Mouse (Mus musculus): Measurements from ENCODE around the gene Kif13a. TPM values are rescaled to one million over a fixed set of nuclear protein-coding genes. Genes with fewer than 3 reads are reported as not detected.

The Kif13a gene
- total RNA-seq (2021), result 10 to 100 TPM; 17.8 to 19.0 TPM

- peak; percentile 88 to 89 for DNase-seq
These were observed at the start of gene Kif13a for GRCm38 (mm10) chr13:46929719-46930658. TSS of gene Kif13a (minus strand) at chr13:46929867.

- DNase-seq, result no peak
These were observed 46.9 kb upstream of the Kif13a start for GRCm38 (mm10) chr13:46976532-46976931.

GRCm38 (mm10) chr13:46975930-46976329, 46.3 kb upstream of the Kif13a start:
- no peak for DNase-seq

GRCm38 (mm10) chr13:46975031-46975551, 45.4 kb upstream of the Kif13a start:
- DNase-seq, result no peak

- no peak for DNase-seq
These were observed 40.7 kb upstream of the Kif13a start for GRCm38 (mm10) chr13:46970286-46970945.

GRCm38 (mm10) chr13:46968626-46969025, 39.0 kb upstream of the Kif13a start:
- DNase-seq, result no peak

- no peak for DNase-seq
These were observed 37.6 kb upstream of the Kif13a start for GRCm38 (mm10) chr13:46967308-46967707.

GRCm38 (mm10) chr13:46960878-46961474, 31.3 kb upstream of the Kif13a start:
- DNase-seq, result no peak

GRCm38 (mm10) chr13:46959139-46959538, 29.5 kb upstream of the Kif13a start:
- no peak for DNase-seq

- DNase-seq, result no peak
These were observed 21.5 kb upstream of the Kif13a start for GRCm38 (mm10) chr13:46951212-46951611.

GRCm38 (mm10) chr13:46949741-46950140, 20.1 kb upstream of the Kif13a start:
- DNase-seq, result no peak

GRCm38 (mm10) chr13:46948027-46948426, 18.4 kb upstream of the Kif13a start:
- DNase-seq, result no peak

GRCm38 (mm10) chr13:46946041-46946440, 16.4 kb upstream of the Kif13a start:
- no peak for DNase-seq

- DNase-seq, result no peak
These were observed 15.6 kb upstream of the Kif13a start for GRCm38 (mm10) chr13:46945256-46945655.

GRCm38 (mm10) chr13:46943294-46943693, 13.6 kb upstream of the Kif13a start:
- no peak for DNase-seq

GRCm38 (mm10) chr13:46934116-46934515, 4.4 kb upstream of the Kif13a start:
- no peak for DNase-seq

- no peak for DNase-seq
These were observed 3.2 kb upstream of the Kif13a start for GRCm38 (mm10) chr13:46932846-46933245.

GRCm38 (mm10) chr13:46932049-46932448, 2.4 kb upstream of the Kif13a start:
- DNase-seq, result no peak

GRCm38 (mm10) chr13:46930659-46931046, 986 bp upstream of the Kif13a start:
- no peak for DNase-seq

- DNase-seq, result peak; percentile 46 to 47
These were observed 541 bp downstream of the Kif13a start for GRCm38 (mm10) chr13:46928961-46929691.

- DNase-seq, result no peak
These were observed 1.3 kb downstream of the Kif13a start for GRCm38 (mm10) chr13:46928404-46928803.

GRCm38 (mm10) chr13:46925671-46926070, 4.0 kb downstream of the Kif13a start:
- DNase-seq, result no peak

Measured in layer of hippocampus, postnatal 36 days (tissue).